Mouse (Mus musculus): ENCODE results near the gene Ssr2.
"Not testable (repeated sequence)": the region's sequence is repeated elsewhere in the genome, so short reads cannot be mapped to it uniquely, and the experiment has no call there.

The Ssr2 gene

DNA sequence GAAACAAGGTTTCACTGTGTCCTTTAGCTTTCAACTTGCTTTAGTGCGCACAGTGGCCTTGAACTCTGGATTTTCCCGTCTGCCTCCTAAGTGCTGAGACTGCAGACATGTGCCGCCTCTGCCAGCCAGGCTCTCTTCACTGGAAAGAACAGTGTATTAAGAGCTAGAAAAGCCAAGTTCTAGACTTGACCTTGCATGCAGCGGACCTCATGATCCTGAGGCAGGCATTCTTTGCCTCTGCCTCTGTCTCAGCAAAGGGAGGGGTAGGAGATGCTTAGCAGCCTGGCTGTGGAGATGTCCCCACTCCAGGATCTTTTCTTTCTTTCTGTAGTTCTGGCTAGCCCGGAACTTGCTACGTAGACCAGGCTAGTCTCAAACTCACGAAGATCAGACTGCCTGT, 29.2 kb downstream of the Ssr2 start:
- no peak for DNase-seq

DNA sequence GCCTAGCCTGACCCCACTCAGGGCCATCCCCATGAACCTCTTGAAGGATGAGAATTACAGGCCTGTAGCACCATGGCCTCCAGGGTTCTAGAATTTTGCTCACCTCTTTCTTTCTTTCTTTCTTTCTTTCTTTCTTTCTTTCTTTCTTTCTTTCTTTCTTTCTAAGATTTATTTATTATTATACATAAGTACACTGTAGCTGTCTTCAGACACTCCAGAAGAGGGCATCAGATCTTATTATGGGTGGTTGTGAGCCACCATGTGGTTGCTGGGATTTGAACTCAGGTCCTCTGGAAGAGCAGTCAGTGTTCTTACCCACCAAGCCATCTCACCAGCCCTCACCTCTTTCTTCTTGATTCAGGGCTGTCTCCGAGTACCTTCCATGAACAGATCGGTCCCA, 30.0 kb downstream of the Ssr2 start, which contains the start of gene Arhgef2:
Arhgef2 (plus strand) TSS at position 301 of the 400 bp plus-strand sequence.
- not testable (repeated sequence) for DNase-seq

DNA sequence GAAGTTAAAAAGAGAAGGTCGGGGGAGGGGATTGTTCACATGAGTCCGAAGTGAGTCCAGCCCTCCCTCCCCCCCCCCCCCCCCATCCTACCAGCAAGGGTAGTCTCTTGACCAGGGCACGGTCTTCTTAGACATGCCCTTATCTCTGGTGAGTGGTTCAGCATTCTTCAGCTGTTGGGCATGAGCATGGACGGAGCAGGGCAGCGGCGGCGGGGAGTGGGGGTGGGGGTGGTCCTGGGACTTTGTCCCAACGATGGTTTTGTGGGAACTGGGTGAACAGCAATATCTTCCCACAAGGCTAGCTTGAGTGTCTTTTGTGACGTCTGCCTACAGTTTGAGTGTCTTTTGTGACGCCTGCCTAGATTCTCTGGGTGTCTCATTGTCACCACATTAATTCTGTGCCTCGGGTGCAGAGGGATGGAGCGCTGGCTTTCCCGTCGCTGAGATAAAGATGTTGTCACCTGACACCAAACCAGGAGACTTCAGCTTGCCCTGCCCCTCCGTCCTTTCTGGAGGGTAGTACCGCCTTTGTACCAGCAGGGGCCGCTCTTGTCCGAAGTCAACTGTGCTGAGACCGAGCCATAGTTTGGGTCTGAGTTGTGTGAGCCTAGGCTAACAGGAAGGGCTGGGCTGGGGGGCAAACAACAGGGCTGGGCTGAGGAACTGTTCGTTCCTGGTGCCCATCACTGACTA, 31.5 kb downstream of the Ssr2 start:
- peak; percentile 95 for DNase-seq

DNA sequence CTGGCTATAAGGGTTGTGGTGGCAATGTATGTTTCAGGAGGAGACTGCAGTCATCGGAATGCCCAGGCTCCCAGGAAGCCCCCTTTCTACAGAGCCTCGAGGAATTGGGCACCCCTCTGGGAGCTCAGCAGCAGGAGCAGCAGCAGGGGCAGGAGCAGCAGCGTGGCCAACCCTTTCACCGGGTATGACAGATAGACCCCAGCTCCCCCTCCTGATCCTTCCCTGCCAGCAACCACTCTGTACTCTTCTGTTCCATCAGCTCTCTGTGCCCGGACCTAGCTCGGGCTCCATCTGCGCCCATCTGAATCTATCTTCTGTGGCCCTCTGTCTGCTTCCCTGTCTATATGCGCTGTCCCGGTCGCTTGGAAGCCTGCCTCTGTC, 32.1 kb downstream of the Ssr2 start:
- DNase-seq = peak; percentile 29

DNA sequence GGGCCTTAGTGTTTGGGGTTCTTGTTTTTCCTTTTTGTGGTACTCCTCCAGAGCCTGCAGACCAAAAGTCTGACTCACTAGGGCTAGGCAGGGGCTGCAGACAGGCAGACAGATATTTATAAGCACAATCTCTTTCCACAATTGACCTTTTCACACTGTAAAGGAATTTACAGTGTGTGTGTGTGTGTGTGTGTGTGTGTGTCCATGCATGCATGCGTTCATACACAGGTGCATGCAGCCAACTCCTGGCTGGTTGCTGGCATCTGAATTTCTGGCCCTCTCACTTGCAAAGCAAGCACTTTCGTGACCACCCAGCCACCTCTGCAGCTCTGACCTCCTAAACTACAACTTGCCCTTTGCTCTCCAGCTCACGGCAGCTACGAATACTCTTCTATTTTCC, 33.4 kb downstream of the Ssr2 start:
- no peak for DNase-seq

DNA sequence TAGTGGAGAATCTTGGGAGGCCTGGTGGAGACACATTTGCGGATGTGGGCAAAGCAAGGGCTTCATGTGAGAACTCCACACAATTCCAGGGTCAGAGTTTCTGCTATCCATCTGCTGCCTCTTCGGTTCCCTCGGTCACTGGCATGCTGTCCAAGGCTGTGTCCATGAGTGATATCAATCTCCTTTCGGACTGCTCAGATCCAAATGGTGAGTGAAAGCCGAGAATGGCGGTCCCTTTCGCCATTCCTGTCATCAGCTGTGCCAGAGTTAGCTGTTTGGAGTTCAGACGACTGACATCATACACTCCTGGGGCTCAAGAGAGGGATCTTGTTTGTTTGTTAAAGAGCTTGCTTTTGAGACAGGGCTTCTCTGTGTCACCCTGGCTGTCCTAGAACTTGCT, 38.7 kb downstream of the Ssr2 start:
- no peak for DNase-seq

DNA sequence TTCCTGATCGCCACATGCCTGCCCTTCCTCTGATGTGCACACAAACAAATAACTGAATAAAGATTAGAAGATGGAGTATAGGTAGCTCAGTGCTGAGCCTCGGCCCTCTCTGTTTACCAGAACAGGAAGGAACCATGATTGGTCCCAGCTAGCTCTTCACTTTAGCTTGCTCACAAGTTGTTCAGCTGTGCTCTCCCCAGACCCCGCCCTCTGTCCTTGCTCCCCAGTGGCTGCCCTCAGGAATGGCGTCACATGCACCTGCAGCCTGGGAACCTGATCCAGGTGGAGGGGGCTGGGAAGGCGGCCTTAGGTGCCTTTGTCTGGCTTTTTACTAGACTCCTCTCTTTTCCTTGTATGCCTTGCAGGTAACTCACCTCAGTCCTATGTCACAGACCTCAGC, 39.4 kb downstream of the Ssr2 start:
- peak; percentile 57 for DNase-seq

DNA sequence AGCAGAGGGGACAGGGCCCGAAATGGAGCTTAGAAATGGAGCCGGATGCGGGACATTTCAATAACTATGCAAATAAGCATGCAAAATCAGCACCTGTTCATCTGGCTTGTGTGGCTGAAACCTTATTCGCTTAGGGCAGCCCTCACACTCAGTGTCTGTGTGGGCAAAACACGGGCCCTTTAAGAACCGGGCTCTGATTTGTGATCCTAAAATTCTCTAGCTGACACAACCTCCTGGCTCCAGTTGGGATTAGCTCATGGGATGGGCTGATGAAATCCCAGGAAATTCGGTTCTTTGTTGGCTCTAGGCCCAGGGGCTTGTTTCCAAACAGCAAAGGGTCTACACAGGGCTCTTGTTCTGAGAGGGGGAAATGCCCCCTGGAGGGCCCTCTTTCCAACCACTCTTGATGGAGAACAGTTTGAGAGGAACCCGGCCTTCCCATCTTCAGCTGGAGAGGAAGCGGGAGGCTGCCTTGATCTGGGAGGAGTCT, 40.3 kb downstream of the Ssr2 start:
- peak; percentile 86 for DNase-seq

DNA sequence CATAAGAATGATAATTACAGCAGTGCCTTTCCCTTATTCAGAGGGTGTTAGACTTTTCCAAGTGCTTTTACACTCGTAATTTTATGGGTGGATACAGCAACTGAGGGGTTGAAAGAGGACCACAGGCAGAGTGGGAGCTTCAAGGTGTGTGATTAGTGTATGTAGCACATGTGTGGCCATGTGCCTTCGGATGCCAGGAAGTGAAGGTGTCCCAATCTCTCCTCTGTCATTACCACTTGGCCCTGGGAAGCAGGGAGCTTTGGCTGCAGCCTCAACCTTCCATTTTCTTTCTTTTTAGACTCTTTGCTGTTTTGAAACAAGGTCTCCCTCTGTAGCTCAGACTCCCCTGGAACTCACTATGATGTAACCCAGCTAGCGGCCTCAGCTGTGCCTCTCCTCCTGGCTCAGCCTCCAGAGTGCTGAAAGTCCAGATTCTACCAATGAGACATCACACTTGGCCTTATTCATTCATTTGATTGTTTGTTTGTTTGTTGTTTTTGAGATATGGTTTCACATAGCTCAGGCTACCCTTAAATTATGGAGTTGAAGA, 41.4 kb downstream of the Ssr2 start:
- DNase-seq = peak; percentile 54

DNA sequence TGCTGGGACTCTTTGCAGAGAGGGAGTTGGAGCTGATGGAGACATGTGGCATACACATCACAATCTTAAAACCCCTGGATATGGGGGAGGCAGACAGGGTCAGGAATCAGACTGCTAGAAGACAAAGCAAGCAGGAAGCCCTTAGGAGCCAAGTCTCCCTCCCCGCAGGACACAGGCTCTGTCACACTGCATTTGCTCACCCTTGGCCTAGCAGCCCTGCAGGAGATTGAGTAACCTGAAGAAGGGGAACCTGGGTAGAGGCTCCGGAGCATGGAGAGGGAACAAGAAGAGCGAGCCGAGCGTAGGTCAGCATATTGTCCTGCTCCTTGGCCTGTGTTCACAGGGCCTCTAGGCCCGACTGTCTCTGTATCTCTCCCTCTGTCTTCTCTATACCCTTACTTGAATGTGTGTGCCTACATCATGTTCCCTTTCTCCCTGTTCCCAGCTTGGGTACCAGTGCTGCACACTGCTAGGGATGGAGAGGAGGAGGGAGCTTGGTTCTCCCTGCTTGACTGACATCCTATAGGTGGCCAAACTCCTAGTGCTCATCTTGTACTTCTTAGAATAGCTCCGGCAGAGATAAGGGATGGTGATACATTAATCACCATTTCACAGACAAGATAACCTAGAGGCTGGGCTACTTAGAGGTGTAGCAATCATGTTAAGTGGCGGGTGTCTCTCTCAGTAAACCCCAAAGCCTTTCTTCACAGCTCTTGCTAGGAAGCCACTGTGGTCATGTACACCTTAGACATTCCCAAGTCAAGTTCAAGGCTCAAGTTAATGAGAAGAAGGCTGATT, 42.6 kb downstream of the Ssr2 start:
- peak; percentile 53 for DNase-seq

DNA sequence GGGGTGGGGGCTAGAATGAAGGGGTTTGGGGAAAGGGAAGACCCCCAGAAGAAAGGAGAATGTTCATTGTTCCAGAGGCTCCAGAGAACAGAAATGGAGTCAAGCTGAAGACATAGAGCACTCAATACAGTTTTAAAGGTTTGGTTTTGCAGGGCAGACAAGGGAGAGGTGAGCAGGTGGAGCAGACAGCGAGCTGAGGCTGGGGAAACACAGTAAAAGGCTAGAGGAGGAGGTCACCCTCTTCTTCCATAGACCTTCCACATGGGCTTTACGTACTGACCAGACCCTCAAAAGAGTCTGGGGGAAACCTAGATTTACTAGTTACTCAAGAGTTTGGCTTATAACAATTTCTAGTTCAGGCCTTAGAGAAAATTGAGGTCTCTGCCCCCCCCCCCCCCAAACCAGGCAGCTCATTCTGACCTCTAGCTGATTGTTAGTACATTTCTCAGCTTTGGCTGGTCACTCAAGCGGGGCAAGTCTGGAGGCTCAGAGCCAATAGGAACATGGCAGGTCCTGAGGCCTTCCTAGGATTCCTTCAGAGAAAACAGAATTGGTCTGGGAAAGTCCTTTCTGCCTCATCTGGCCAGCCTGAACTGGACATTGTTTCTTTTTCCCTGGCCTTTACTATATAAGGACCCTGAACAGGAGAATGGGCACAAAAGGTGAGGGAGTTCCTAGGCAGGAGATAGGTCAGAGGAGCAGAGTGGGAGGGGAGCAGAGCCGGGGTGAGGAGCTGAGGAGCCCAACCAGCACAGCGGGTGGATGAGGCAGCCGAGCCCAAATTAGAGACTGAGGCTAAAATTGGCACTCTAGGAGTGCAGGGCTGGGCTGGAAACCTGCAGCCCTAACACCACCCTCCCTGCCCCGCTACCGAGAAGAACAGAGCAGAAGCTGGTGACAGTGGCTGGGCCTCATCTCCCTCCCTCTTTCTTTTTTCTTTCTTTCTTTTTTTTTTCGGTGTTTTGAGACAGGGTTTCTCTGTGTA, 43.7 kb downstream of the Ssr2 start:
- peak; percentile 76 for DNase-seq

DNA sequence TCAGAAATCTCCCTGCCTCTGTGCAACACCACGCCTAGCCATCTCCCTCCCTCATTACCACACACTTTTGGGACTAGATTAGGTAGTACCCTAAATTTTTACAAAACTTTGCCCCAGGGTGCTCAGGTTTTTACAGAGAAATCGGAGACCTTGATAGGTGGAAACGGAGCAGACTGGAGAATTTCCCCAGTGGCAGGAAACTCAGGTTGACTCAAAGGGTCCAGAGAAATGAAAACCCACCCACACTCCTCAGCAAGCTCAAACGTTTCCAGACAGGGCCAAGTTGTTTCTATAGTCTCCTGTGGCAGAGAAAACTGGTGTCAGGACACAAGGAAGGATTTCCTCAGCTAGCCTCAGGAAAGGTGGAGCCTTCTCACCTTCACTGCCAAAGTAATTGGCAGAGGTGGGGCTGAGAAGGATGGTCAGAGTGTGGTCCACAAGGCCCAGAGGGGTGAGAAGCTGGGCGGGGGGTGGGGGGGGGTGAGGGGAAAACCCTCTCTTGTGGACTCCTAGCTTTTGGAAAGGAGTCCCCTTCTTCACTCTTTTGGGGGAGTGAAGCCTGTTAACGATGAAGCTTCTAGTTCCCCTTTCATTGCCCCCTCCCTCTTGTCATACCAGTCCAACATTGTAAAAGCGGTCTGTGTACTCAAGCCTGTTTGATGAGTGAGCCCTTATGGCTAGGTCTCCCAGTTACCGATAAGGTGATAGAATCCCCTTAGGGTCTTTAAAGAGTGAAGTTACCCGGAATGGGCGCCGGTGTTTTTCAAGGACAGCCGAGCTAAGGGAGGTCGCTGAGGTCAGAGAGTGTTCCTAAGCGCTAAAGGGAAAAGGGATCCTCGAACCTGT, 44.7 kb downstream of the Ssr2 start:
- no peak for DNase-seq

DNA sequence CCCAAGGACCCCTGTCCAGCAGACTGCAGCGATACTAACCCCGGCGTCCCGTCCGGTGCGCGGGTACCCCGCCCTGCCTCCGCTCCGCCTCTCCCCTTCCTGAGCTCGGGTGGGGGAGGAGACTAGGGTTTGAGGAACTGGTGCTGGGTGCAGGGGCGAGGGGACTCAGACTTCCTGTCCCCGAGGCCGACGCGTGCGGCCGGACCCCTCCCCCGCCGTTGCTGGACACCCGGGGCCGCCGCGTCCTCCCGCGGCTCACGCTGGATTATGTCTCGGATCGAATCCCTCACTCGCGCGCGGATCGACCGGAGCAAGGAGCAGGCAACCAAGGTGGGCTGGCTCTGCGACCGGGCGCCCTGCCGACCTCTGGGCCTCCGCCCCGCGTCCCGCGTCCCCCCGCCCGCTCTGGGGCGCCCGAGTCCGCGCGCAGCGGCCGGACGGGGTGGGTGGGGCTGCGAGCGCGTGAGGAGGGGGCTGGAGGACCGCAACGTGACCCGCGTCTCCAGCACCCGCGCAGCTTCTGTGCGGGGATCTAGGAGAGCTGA, 45.4 kb downstream of the Ssr2 start:
- DNase-seq = peak; percentile 73

DNA sequence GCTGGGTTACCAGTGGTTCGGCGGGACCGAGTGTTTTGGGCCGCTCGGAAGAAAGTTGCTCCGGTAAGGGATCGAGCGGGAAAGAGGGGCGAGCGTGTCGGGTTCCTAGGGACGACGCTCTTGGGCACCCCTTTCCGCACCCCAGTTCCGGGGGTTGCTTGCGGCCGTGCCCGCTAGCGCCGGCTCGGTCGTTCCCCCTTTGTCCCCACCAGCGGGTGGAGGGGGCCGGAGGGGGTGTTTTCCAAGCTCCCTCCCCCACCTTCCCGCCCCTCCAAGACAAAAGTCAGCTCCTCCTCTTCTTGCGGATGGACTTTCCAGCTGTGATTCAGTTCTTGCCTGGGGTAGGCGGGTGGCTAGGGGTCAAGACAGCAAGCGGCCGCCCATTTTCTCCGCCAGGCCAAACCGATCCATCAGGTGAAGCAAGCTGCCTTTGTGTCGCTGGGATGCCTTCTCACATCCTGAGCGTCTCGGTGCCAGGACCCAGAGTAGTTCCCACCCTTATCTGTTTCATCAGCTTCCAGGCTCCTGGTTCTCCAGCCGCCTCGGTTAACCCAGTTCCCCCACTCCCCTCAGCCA, 45.9 kb downstream of the Ssr2 start:
- DNase-seq = no peak

DNA sequence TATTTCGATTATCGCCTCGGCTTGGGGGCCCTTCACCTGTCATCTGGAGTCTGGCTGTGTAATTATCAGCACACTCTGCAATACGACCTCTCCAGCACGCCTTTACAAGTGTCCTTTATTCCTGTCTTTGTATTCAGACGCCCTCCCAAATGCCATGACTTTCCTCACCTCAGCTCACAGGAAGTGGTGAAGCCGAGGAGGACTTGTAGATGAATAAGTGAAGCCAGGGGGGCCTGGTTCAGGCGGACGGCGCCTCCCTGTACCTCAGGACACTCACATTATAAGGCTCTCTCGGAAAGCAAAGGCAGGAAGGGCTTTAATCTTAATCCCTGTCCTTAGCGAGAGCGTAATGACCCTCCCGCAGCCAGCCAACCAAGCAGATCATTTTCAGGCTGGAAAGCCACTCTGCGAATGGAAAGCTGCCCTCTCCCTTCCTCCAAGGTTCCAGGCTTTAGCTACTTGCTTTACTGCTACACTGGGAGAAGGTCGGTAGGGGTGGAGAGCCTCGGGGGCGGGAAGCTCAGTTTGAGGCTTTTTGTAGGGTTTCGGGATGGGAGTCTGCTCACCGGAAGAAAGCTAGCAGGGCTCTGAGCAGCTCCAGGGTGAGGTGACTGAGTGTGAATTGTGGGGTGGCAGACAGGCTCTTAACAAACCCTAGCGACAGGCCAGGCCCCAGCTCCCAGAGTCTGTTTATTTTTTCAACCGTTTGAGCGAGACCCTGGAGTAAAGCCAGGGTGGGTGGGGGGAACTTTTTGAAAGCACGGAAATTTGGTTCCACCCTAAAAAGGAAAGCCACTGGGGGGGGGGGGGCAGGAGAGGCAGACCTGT, 46.7 kb downstream of the Ssr2 start:
- DNase-seq = no peak

DNA sequence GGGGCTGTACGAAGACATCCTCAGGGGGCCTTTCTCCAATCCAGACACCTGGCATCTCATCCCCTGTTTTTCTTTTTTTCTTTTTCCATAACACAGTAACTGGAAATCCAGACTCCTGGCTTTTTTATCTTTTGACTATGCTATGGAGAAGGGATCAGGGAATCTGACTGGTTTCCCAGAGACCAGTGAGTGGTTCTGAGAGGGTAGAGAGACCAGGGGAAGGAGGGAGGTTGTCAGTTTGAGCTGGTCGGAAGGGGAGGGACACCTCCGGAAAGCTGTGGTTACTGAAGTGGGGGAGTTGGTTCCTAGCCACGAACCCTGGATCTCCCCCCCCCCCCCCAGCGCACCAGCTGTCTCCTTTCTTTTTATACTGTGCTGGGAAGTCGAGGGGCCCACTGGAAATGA, 47.3 kb downstream of the Ssr2 start:
- peak; percentile 71 for DNase-seq

DNA sequence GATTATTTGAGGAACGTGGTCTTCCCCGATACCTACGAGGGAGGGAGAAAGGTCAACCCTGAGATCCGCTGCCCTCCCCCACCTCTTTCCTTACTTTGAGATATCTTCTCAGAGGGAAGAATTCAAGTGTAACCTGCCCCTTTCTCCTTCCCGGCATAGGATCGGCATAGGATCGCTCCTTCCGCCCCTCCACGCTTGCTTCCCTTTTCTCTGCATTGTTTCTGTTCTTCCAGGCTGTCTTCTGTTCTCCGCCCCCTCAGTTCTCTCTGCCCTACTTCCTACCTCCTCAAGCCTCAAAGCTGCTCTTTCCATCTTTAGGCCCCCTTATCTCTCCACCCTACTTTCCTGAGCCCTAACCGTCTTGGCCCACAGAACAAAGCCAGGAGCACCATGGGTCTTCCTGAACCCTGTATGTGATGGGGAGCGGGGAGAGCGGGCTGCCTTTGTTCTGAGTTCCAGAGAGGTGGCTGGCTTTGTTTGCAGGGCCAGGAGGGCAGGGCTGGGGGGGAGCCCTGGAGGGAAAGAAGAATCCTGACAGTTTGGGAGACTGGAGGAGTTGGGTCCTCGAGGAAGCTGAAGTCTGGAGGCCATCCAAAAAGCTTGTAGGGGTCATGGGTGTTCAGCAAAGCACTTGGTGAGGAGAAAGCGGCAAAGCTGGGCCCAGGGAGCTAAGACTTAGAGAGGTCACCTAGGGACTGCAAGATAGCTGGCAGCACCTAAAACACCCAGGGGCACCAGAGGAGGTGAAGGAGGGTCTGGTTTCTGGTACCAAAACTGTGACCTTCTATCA, 47.9 kb downstream of the Ssr2 start:
- DNase-seq = no peak

DNA sequence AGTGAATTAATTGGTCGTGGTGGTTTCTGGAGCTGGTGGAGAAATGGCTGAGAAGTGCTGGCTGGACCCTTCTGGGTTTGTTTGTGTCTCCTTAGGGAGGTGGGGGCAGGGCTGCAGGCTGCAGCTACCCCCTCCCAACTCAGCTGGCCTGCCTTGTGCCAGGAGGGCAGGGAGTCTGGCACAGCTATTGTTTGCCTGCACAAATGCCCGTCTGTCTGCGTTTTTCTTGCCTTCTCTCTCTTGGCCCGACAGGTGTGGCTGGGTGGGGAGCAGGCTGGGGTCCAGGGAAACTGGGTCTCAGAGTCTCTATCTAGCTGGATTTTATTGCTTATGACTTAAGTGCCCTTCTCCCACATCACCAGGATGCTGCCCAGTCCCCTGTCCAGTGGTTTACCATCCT, 48.6 kb downstream of the Ssr2 start:
- peak; percentile 88 for DNase-seq

DNA sequence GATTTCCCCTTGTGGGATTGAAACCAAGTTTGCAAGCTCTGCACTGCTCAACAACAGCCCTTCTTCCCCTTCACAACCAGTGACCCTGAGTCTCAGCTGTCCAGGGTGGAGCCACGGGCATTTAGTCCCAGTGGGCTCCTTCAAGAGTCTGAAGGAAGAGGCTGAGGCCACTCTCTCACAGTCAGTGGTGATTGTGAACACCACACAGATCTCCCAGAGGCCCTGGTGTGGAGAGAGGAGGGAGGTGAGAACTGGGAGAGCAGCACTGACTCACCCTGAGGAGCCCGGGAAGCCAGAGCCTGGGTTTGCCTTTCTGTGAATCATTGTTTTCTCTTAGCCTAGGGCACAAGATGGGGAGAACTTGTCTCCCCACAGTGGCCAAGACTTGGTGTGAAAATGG, 49.3 kb downstream of the Ssr2 start:
- DNase-seq = no peak
